Mouse (Mus musculus) CH12.LX (cell line): ENCODE measurements at regions not wholly inside any gene's neighbourhood (a gene's known extent, or its start where the extent isn't known, plus 50 kb on each side); places are given as distances from the start of the nearest gene placed in this dataset.

Source experiments
- DNase-seq: peaks from one replicate; pipeline ENCODE4 v3.0.0-alpha.2; 2013; ENCODE audit errors: extremely low read depth
- H3K27ac ChIP-seq: 2 replicates; pipeline ENCODE4 v1.5.1; 2012; ENCODE audit warnings: low read depth, mild to moderate bottlenecking, control low read depth, moderate library complexity; ENCODE audit not compliant: insufficient read depth
- H3K27me3 ChIP-seq: replicated peaks from 2 replicates; pipeline ENCODE3; 2012; ENCODE audit warnings: inconsistent platforms
- H3K36me3 ChIP-seq, 2 experiments: replicated peaks in 1 of 2; 2 replicates each; pipeline versions ENCODE3 to v1.6.1; 2012; ENCODE audit warnings: inconsistent platforms in 1 of 2, low read length in 1 of 2, mild to moderate bottlenecking in 1 of 2, mixed read lengths in 1 of 2, moderate library complexity in 1 of 2; ENCODE audit not compliant: control insufficient read depth in 1 of 2, insufficient read depth in 1 of 2
- H3K4me1 ChIP-seq, 2 experiments: 2 replicates each; pipeline ENCODE4 v1.6.1; 2012; ENCODE audit warnings: inconsistent platforms in 1 of 2, moderate library complexity in 1 of 2; ENCODE audit not compliant: insufficient read depth in 2 of 2, control insufficient read depth in 1 of 2
- H3K4me2 ChIP-seq: 2 replicates; pipeline ENCODE4 v1.6.1; 2012; ENCODE audit warnings: low read depth, mild to moderate bottlenecking, control low read depth; ENCODE audit not compliant: poor library complexity, insufficient read depth, severe bottlenecking
- H3K4me3 ChIP-seq, 3 experiments: fragments of 150-350 bp in 1 of 3; sonication (generic) in 1 of 3; replicated peaks in 1 of 3; 2 replicates each; pipeline versions ENCODE3 to v1.5.1; 2011 to 2012; ENCODE audit warnings: low read depth in 2 of 3, low read length in 2 of 3, mild to moderate bottlenecking in 2 of 3, moderate library complexity in 2 of 3, control low read depth in 1 of 3, improper control_type of control experiment in 1 of 3, inconsistent platforms in 1 of 3, mixed read lengths in 1 of 3; ENCODE audit not compliant: poor library complexity in 1 of 3
- H3K79me2 ChIP-seq: replicated peaks from 2 replicates; pipeline ENCODE4 v1.6.1; 2012; ENCODE audit warnings: mild to moderate bottlenecking, moderate library complexity; ENCODE audit not compliant: control insufficient read depth, poor library complexity, insufficient read depth, severe bottlenecking; ENCODE audit errors: extremely low read depth
- H3K9ac ChIP-seq: 2 replicates; pipeline ENCODE4 v1.6.1; 2012; ENCODE audit warnings: low read depth, mild to moderate bottlenecking, control low read depth, moderate library complexity; ENCODE audit not compliant: insufficient read depth
- H3K9me3 ChIP-seq: replicated peaks from 2 replicates; pipeline ENCODE3; 2012; ENCODE audit warnings: low read length, inconsistent platforms, mixed read lengths
- CHD1 ChIP-seq: IDR thresholded peaks from 2 replicates; pipeline ENCODE4 v1.6.1; 2012; ENCODE audit warnings: low read depth, low read length, improper control_type of control experiment, inconsistent platforms
- CTCF ChIP-seq, 2 experiments: IDR thresholded peaks in 1 of 2; conservative IDR thresholded peaks in 1 of 2; 2 replicates each; pipeline ENCODE4 v1.5.1; 2011 to 2012; ENCODE audit warnings: low read depth in 2 of 2, low read length in 2 of 2, improper control_type of control experiment in 1 of 2, inconsistent platforms in 1 of 2, mild to moderate bottlenecking in 1 of 2, moderate library complexity in 1 of 2
- JUN ChIP-seq: IDR thresholded peaks from 2 replicates; pipeline ENCODE4 v1.6.1; 2011; ENCODE audit warnings: low read depth, mild to moderate bottlenecking, low read length, improper control_type of control experiment, moderate library complexity; ENCODE audit not compliant: insufficient read depth
- KAT2A ChIP-seq: IDR thresholded peaks from 2 replicates; pipeline ENCODE4 v1.6.1; 2012; ENCODE audit warnings: low read length, improper control_type of control experiment, inconsistent platforms; ENCODE audit not compliant: insufficient replicate concordance
- MAFK ChIP-seq: IDR thresholded peaks from 2 replicates; pipeline ENCODE4 v1.6.1; 2011; ENCODE audit warnings: low read length, improper control_type of control experiment; ENCODE audit not compliant: insufficient replicate concordance
- MAX ChIP-seq: IDR thresholded peaks from 2 replicates; pipeline ENCODE4 v1.6.1; 2011; ENCODE audit warnings: low read length, improper control_type of control experiment
- POLR2A ChIP-seq: IDR thresholded peaks from 2 replicates; pipeline ENCODE4 v1.6.1; 2011; ENCODE audit warnings: low read depth, mild to moderate bottlenecking, improper control_type of control experiment, low read length
- RCOR1 ChIP-seq: conservative IDR thresholded peaks from 2 replicates; pipeline ENCODE4 v1.6.1; 2012; ENCODE audit warnings: low read depth, mild to moderate bottlenecking, inconsistent platforms, low read length, improper control_type of control experiment
- SIN3A ChIP-seq: IDR thresholded peaks from 2 replicates; pipeline ENCODE4 v1.6.1; 2012; ENCODE audit warnings: low read length, improper control_type of control experiment, inconsistent platforms
- TBP ChIP-seq: conservative IDR thresholded peaks from 2 replicates; pipeline ENCODE4 v1.6.1; 2011; ENCODE audit warnings: low read depth, low read length, improper control_type of control experiment
- USF1 ChIP-seq: IDR thresholded peaks from 2 replicates; pipeline ENCODE4 v1.6.1; 2014; ENCODE audit warnings: low read depth, mild to moderate bottlenecking, inconsistent platforms, low read length, improper control_type of control experiment
- ZNF384 ChIP-seq: IDR thresholded peaks from 2 replicates; pipeline ENCODE4 v1.6.1; 2012; ENCODE audit warnings: low read depth, low read length, improper control_type of control experiment, inconsistent platforms
- dilution Hi-C: fragments of 300-500 bp; cut with MboI; formaldehyde crosslinking; loops from 2 replicates; pipeline ENCODE4 v1.14.3; 2020; ENCODE audit warnings: low sequenced_read_pairs; ENCODE audit not compliant: extremely low pct_unique_long_range_greater_than_20kb, extremely low pct_ligation_motif_present
- in situ Hi-C: fragments of 300-500 bp; cut with MboI; formaldehyde crosslinking; loops from 3 replicates; pipeline ENCODE4 v1.14.3; 2019; ENCODE audit warnings: low sequenced_read_pairs, low pct_ligation_motif_present, low pct_unique_long_range_greater_than_20kb, mixed read lengths

DNA sequence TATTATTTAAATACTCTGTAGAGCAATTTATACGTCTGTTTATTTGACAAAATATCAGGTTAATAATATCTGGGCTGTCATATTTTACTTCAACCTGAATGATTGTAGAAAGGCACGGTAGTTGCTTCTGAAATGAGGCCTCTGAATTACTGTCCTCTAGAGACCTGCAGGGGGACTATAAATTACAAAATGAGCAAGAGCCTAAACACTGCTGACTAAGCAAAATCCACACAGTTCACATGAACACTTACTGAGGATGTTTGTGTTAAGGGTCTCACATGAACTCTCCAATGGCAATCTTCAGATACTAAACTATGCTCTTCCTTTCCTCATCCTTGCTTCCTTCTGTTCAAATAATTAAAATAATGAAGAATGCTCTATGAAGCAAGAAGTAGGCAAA lies 1120.7 kb downstream of the Amy2a5 start:
- no peaks in the 10 kb centered on the region for H3K4me1 ChIP-seq
- no peaks in the 10 kb centered on the region for H3K79me2 ChIP-seq
- H3K27me3 ChIP-seq, result no peaks in the 10 kb centered on the region
- peaks cover 16% of the 10 kb centered on the region for H3K9me3 ChIP-seq
- no peak overlapping the region for H3K27ac ChIP-seq
- no peak for DNase-seq
- no peaks in the 10 kb centered on the region for H3K36me3 ChIP-seq
- dilution Hi-C loops, result no loop called here
- no peak overlapping the region for H3K4me3 ChIP-seq
- in situ Hi-C loops, result no loop called here
- no peak overlapping the region for H3K4me2 ChIP-seq
- TF ChIP-seq MAX, result no peak
- TF ChIP-seq MAFK, result peak; percentile 74
- H3K9ac ChIP-seq, result no peak overlapping the region

DNA sequence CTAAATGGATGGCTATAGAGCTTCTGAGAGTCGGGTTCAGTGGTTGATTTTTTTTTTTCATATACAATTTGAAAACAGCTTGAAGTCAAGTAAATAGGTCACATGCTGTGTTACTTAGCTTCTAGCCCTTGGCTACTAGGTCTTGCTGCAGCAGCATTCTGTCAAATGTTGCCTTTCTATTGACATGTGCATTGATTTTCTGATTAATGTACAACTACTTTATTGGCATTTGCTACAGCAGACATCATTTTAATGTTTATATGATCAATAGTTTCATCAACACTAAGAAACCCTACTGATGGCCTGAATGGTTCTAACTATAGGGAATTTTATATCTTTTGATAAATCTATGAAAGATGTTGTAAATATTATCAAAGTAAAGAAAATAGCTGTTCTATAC lies 1137.0 kb downstream of the Amy2a5 start:
- Histone ChIP-seq H3K9ac (no peak overlapping the region), H3K27ac (no peak overlapping the region), H3K27me3 (no peaks in the 10 kb centered on the region), H3K4me3 (no peak overlapping the region), H3K9me3 (peaks cover 17% of the 10 kb centered on the region), H3K36me3 (no peaks in the 10 kb centered on the region), H3K79me2 (no peaks in the 10 kb centered on the region), H3K4me1 (no peaks in the 10 kb centered on the region), H3K4me2 (no peak overlapping the region)
- in situ Hi-C loops (no loop called here), dilution Hi-C loops (no loop called here)
- DNase-seq, result no peak
- no peak for TF ChIP-seq JUN
- TF ChIP-seq RCOR1, result no peak
- no peak for TF ChIP-seq KAT2A
- TF ChIP-seq CTCF (conservative IDR thresholded peaks at IDR 0.05 in 1 of 2, IDR thresholded peaks at IDR 0.05 in 1 of 2; ENCODE audit: low read depth in 2 of 2, low read length in 2 of 2), result no peak
- no peak for TF ChIP-seq MAX
- TF ChIP-seq POLR2A, result no peak
- TF ChIP-seq TBP, result no peak
- no peak for TF ChIP-seq ZNF384
- no peak for TF ChIP-seq CHD1

DNA sequence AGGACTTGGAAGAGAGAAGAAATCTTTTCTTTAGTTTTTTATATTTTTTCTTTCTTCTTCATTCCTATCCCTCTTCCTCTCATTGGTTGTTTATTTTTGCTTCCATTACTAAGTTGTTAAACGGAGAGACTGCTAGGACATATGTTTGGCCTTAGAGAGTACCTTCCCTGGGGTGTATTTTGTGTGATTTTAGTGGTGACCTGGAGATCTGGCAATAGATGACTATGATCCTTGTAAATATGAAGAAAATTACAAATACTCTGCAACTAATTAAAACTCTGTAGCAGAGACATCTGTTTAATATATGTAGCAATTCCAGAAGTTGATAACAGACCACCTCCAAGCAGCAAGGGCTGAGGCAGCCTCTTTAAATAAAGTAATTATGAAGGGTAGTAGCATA lies 1158.0 kb downstream of the Amy2a5 start:
- dilution Hi-C loops, result no loop called here
- DNase-seq, result no peak
- Histone ChIP-seq H3K4me1 (no peaks in the 10 kb centered on the region), H3K9me3 (peaks cover 2% of the 10 kb centered on the region), H3K4me3 (no peak overlapping the region), H3K4me2 (no peak overlapping the region), H3K27ac (no peak overlapping the region), H3K36me3 (no peaks in the 10 kb centered on the region), H3K79me2 (no peaks in the 10 kb centered on the region), H3K9ac (no peak overlapping the region), H3K27me3 (no peaks in the 10 kb centered on the region)
- TF ChIP-seq SIN3A (no peak), USF1 (no peak), TBP (no peak)
- in situ Hi-C loops, result no loop called here
